Mouse (Mus musculus): ENCODE data around the gene Ebf1.

GRCm38 (mm10) chr11:44706386-44706785 is 89.3 kb downstream of the Ebf1 start:
- no peak for TF ChIP-seq CTCF (IDR thresholded peaks at IDR 0.05; ENCODE audit: extremely low read depth, insufficient read depth, insufficient read length, insufficient replicate concordance)
- no peak for TF ChIP-seq POLR2A (IDR thresholded peaks at IDR 0.05; ENCODE audit: low read depth, low read length)
